Mouse (Mus musculus) Muller cell, postnatal 12 days (primary cell): ENCODE data around the gene Tspan5.

Experiments
- DNase-seq: peaks from one replicate; pipeline ENCODE4 v3.0.0-alpha.2; 2015; ENCODE audit errors: inconsistent ontology term

The Tspan5 gene

GRCm38 (mm10) chr3:138771549-138772333 is 29.7 kb downstream of the Tspan5 start:
- peak; percentile 73 for DNase-seq

DNA sequence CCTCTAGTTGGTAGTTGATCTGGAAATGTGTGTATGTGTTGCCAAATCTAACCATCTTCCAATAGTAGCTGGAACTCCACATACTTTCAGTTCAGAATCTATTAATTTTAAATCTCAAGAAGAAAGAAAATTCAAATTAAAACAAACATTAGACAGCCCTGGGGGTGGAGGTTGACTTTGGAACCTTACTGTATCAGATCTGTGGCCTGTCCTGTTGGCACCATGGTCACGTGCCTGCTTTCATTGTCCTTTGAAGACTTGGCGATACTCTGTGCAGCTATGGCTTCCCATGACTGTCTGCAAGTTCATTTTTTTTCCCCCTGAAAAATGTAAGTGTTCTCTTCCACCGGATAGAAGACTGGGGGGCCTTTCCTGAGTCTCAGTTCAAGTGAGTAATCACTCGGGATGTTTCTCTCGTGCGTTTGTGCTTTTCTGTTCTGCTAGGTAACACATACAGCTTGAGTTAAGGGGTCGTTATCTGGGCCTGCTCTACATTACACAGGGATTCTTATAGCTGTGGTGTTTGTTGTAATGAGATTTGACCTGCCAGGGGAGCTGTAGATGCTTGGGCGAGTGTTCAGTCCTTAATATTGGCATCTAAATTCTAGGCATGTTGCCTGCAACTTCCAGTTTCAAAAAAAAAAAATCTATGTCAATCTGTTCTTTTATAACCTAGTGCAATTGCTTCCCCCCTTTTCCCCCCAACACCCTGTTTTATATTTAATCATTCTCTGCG is 32.0 kb downstream of the Tspan5 start:
- DNase-seq: no peak

DNA sequence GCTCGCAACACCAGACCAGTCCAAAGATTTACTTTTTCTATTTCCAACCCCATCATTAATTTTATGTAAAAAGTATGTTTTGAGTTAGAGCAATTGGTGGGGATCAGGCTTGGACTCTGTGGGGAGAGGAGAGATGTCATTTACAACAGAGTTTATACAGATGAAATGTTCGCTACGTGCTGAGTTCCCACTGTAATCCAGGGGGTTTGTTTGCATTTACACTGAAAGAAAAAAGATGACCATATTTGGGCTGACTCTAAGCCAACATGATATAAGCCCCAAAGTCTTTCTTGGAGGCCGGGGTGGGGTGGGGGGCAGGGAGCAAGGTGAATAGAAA is 32.6 kb downstream of the Tspan5 start:
- DNase-seq: no peak

- DNase-seq: no peak
Measured at GRCm38 (mm10) chr3:138775926-138776715, 34.1 kb downstream of the Tspan5 start.

- DNase-seq: no peak
Measured at GRCm38 (mm10) chr3:138781492-138781891, 39.5 kb downstream of the Tspan5 start.

DNA sequence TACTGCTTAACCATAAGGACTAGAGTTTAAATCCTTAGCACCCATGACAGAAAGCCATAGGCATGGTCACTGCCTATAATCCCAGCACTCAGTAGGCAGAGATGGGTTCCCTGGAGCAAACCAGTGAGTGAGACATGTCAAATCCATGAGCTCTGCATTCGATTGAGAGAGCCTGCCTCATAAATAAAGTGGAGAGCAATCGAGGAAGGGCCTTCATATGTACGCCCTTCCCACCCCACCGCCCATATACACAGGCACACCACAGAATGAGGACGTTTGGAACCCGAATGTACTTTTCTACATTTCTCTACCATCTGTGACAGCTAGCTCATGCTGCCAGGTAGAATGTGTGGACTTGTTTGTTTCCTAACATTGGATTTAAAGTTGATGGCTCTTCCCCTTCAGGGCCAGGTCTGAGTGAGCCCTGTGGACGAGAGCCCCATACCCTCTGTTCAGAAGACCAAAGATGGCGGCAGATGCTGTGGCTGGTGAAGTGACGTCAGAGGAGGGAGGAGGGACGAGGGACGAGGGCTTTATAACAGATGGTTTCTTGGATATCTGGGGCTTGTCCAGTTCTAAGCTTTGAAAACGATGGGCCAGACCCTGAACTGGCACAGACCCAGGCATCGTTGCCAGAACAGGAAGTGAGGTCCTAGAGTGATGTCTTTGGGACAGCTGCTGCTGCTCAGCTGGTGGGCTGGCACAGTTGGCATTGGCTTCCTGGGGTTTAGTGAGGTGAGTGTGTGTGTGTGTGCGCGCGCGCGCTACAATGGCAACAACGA is 42.1 kb downstream of the Tspan5 start:
- no peak for DNase-seq

DNA sequence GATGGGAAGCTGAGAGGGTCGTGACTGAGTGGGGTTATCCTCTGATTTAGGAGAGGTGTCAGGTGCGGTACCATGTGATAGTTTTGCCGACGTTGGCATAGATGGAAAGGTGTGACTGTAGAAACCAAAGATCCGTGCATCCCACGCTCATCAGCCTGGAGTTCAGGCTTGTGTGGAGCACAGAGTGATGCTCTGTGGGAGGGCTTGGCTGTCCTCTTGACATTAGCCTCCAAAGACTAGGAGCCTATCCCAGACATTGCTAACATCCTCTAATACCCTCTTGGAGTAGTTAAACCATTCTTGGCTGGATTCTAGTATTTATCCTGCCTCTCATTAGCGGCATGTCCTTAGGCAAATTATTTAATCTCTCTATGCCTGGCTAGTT is 42.6 kb downstream of the Tspan5 start:
- DNase-seq: no peak

GRCm38 (mm10) chr3:138787758-138788488 is 45.9 kb downstream of the Tspan5 start:
- no peak for DNase-seq

DNA sequence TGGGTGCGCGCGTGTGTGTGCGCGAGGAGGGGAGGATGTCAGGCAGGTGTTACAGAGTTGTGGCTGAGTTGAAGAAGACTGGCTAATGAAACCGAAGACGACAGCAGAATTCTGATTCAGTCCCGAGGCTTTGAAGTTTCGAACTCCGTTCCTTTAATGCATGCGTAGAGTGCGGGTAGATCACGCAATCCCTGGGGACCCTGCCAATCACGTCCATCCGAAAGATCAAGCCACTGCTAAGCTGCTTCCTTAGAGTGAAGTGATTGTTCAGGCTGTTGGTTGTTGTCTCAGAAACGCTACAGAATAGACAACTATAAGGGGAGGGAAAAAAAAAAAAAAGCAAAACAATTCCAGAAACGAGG is 46.5 kb downstream of the Tspan5 start:
- DNase-seq: no peak

GRCm38 (mm10) chr3:138789275-138789674 is 47.3 kb downstream of the Tspan5 start:
- DNase-seq: no peak

- no peak for DNase-seq
Measured at GRCm38 (mm10) chr3:138794533-138794932, 52.5 kb downstream of the Tspan5 start.

GRCm38 (mm10) chr3:138795951-138796350 is 54.0 kb downstream of the Tspan5 start:
- DNase-seq: no peak

- no peak for DNase-seq
Measured at GRCm38 (mm10) chr3:138796583-138796982, 54.6 kb downstream of the Tspan5 start.

- no peak for DNase-seq
Measured at GRCm38 (mm10) chr3:138800664-138801411, 58.8 kb downstream of the Tspan5 start.

GRCm38 (mm10) chr3:138801661-138802060 is 59.7 kb downstream of the Tspan5 start:
- DNase-seq: no peak

DNA sequence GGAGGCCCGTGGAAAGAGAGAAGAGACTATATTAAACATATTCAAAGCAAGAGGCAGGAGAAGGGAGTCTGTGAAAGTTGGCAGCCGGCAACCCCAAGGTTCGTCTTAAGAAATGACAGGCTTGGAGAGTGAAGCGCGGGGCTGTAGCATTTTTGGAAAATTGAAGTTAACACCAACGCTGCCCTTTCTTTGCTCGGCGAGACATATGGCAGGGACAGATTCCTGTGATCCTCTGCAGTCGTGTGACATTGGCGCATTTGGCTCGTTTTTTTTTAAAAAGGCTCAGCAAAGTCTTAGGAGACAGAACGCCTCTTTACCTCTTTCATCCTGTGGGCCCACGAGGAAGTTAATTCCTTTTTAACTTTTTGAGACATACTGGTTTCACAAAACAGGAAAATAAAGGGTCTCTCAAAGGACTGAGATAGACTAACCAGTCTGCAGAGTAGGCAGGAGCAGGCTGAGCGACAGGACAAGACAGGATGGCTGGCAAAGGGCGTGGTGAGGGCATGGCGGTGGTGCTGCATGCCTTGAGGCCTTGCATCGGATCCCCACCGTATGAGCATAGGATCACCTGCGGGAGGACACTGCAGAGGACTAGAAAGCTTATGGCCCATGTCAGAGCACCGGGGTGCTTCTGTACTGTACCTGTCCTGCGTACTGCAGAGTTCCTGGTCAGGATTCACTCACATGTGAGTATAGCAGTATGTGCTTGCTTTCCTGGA is 60.9 kb downstream of the Tspan5 start:
- no peak for DNase-seq

DNA sequence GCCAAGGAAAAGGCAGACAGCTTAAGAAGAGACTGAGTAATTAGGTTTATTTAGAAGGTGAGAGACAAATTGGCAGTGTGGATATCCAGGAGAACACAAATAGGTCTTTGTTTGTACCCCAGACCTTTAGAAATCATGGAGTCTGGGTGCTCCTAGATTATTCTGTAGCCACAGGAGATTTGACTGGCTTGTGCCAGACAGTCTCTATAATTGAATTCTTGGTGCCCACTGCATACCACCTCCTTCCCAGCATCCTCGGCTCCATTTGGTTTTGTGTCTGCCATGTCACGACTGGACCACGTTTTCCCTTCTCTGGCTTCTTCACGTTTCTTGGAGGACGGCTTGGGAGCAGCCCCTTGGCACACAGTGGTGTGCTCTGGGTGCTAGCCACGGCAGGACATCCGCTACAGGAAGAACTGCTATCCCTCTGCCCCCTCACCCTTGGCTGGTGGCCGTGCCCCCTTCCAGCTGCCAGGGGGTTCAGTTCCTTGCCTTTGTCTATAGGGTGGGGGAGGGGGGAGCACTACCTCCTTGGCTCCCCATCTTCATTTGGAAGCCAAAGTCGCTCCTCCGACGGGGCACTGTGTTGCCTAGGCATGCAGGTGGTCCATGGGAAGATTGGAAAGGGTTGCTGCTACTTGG is 61.6 kb downstream of the Tspan5 start:
- DNase-seq: no peak

DNA sequence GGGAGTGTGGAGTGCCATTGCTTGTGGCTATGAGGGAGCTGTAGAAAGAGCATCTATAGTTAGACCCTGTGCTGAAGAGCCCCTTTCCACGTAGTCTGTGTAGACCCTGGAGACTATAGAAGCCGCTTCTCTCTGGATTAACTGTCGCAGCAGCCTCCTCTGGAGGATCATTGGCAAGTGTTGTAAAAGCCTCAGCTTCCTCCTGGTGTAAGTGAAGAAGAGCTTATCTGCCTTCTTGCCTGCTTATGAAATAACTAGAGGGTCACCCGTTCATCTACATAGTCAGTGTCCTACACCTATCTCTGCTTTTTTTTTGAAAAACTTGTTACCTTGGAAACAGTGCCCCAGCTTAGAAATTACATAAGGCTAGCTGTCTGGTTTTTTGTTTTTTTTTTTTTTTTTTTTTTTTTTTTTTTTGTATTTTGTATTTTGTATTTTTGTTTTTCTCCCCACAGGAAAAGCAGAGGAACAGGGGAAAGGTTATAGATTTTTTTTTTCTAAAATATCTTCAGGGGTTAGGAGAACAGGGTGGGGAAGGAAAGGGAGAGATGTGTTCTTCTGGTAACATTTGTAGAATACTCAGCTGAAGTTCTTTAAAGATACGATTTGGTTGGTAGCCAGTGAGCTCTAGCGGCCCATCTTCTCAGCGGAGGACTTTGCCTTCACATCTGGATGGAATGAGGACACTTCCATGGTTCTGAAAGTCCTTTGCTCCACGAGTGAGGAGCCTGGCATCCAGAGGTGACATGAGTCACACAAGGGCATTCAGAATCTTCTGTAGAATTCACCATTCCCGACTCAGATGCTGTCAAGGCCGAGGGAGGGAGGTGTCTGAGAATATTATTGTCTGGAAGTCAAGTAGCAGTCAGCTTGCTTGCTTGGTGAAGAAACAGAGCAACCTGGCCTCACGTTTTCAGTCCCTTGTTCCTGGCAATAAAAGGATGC is 62.4 kb downstream of the Tspan5 start:
- peak; percentile 25 for DNase-seq
